Mouse (Mus musculus) C2C12 (cell line): ENCODE measurements around the gene Efnb2. TPM values are rescaled to one million over a fixed set of nuclear protein-coding genes. Genes with fewer than 3 reads are reported as not detected.
A peak's percentile ranks its signal among the peaks of the same experiment; 100 is the strongest.

Experiments used
- H3K27me3 ChIP-seq: one replicate; pipeline ENCODE4 v1.6.1; 2011; ENCODE audit not compliant: control insufficient read depth, insufficient read depth, insufficient read length
- H3K36me3 ChIP-seq: one replicate; pipeline ENCODE4 v1.6.1; 2011; ENCODE audit not compliant: control insufficient read depth, insufficient read depth
- H3K4me3 ChIP-seq: one replicate; pipeline ENCODE4 v1.5.1; 2011; ENCODE audit warnings: mild to moderate bottlenecking, control low read depth; ENCODE audit not compliant: poor library complexity, insufficient read depth, severe bottlenecking
- H3K79me2 ChIP-seq: one replicate; pipeline ENCODE4 v1.6.1; 2011; ENCODE audit not compliant: control insufficient read depth, insufficient read depth
- H3K79me3 ChIP-seq: one replicate; pipeline ENCODE4 v1.6.1; 2011; ENCODE audit warnings: low read depth, control low read depth
- H3ac ChIP-seq: one replicate; pipeline ENCODE3; 2011; ENCODE audit warnings: low read depth; ENCODE audit not compliant: control insufficient read depth, insufficient read length
- CEBPB ChIP-seq: IDR thresholded peaks from one replicate; pipeline ENCODE4 v1.6.1; 2011; ENCODE audit warnings: low read depth, mild to moderate bottlenecking, control low read depth, moderate library complexity
- CTCF ChIP-seq: IDR thresholded peaks from one replicate; pipeline ENCODE4 v1.5.1; 2011; ENCODE audit not compliant: control insufficient read depth, insufficient read depth, insufficient read length
- FOSL1 ChIP-seq: IDR thresholded peaks from one replicate; pipeline ENCODE4 v1.8.0; 2011; ENCODE audit warnings: mild to moderate bottlenecking, low read length; ENCODE audit not compliant: poor library complexity, insufficient read depth, severe bottlenecking
- MAX ChIP-seq: IDR thresholded peaks from one replicate; pipeline ENCODE4 v1.6.1; 2011; ENCODE audit warnings: mild to moderate bottlenecking, control low read depth
- MYOD1 ChIP-seq: IDR thresholded peaks from one replicate; pipeline ENCODE4 v1.6.1; 2011; ENCODE audit warnings: low read depth; ENCODE audit not compliant: control insufficient read depth, insufficient read length
- MYOG ChIP-seq: IDR thresholded peaks from one replicate; pipeline ENCODE4 v1.6.1; 2011; ENCODE audit not compliant: control insufficient read depth, insufficient read length; ENCODE audit errors: extremely low read depth
- USF1 ChIP-seq: IDR thresholded peaks from one replicate; pipeline ENCODE4 v1.6.1; 2011; ENCODE audit warnings: low read depth, mild to moderate bottlenecking, control low read depth, moderate library complexity
- polyA plus RNA-seq: library from polyadenylated mRNA; unstranded; fragments of >200 nt; fragmentation: generic; extraction: Trizol; gene quantifications from one replicate; pipeline ENCODE4 v1.2.1, GENCODE M21; 2012; ENCODE audit warnings: missing spikeins

The Efnb2 gene
- polyA plus RNA-seq, 1 experiment: 15.1 TPM

DNA sequence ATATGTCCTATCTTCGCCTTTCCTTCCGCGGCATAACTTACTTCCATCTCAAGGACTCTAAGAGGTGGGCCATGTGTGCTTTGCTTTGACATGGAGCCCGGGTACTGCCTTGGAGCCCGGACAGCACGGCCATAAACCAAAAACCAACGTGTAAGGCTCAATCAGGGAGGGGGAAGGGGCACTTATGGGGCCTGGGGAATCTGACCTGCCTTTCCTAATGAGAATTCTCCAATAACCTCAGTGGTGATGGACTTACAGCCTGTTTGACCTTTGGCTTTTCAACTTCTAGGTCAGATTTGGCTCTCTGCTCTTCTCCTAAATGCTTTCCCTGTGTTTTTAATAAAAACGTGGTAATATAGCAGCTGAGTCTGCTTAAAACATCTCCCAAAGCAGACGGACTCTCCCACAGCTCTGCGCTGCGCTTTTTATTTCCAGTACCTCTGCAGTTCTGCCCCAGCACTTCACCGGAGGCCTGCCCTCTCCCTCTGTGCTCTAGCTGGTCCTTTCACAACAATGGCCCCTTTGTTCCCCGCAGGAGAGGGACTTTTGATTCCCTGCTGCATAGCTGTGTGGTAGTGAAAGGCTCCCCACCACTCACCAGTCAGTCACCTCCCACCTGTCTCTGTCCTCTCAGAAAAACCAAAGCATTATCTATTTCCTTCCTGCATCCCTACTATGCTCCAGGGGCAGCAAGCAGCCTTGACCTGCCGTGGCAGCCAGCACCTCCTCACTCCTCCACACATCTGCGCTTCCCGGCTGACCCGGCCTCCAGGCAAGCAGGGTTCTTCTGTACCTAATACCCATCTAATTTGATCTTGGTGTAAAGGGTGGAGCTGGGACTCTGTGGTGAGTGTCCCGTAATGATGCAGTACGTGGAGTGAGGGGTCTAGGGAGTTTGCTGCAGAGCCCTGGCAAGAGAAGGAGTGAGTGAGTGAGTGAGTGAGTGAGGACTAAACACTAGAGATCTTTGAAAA lies 41.5 kb downstream of the Efnb2 start:
- H3K4me3 ChIP-seq: no peak overlapping the region
- no peak for TF ChIP-seq FOSL1
- TF ChIP-seq USF1: no peak
- no peak for TF ChIP-seq MYOG
- no peak for TF ChIP-seq MAX
- no peak for TF ChIP-seq CTCF
- TF ChIP-seq CEBPB: no peak
- no peak for TF ChIP-seq MYOD1
- peaks cover 64% of the 10 kb centered on the region for H3K36me3 ChIP-seq
- no peak overlapping the region for H3ac ChIP-seq
- peaks cover 11% of the 10 kb centered on the region for H3K79me2 ChIP-seq
- H3K79me3 ChIP-seq: peaks cover 9% of the 10 kb centered on the region
- H3K27me3 ChIP-seq: no peaks in the 10 kb centered on the region

DNA sequence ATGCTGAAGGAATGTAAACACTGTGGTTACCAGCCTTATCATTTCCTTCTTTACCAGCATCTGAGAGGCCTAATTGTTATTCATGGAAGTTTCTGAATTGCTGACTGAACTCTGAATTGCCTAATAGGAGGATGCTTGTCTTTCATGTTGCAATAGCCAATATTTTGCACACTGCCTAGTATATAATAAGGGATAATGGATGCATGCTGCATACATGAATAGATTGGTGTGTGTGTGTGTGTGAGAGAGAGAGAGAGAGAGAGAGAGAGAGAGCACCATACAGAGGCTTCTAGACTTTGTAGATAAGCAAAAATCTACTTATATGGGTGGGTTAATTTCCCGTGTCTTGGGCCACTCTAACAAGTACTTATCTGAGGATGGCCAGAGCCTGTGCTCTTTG lies 47.2 kb downstream of the Efnb2 start:
- H3K79me2 ChIP-seq: no peaks in the 10 kb centered on the region
- H3K36me3 ChIP-seq: peaks cover 21% of the 10 kb centered on the region
- no peak overlapping the region for H3K4me3 ChIP-seq
- H3K79me3 ChIP-seq: no peaks in the 10 kb centered on the region
- no peaks in the 10 kb centered on the region for H3K27me3 ChIP-seq
- no peak overlapping the region for H3ac ChIP-seq
- no peak for TF ChIP-seq CEBPB
- no peak for TF ChIP-seq MYOD1
- no peak for TF ChIP-seq CTCF
- TF ChIP-seq MAX: no peak
- no peak for TF ChIP-seq MYOG
- no peak for TF ChIP-seq FOSL1
- no peak for TF ChIP-seq USF1

DNA sequence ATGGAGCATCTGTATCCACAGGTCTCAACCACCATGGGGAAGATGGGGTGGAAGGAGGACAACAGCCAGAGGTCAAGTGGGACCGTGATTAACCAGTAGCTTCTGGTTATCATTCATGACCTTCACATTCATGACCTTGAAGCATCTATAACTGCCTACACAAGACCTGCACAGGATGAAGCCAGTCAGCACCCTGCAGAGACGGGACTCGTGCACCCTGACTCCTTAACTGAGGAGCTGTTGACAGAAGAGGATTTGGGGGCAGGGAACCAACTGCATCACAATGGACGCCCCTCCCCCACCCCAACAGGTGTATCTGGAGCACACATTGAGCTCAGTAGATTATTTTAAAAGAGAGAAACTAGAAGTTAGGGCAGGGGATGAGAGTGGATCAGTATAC lies 49.1 kb downstream of the Efnb2 start:
- Histone ChIP-seq H3K4me3 (no peak overlapping the region), H3K27me3 (no peaks in the 10 kb centered on the region), H3K79me2 (no peaks in the 10 kb centered on the region), H3K79me3 (no peaks in the 10 kb centered on the region), H3K36me3 (peaks cover 4% of the 10 kb centered on the region), H3ac (no peak overlapping the region)
- TF ChIP-seq FOSL1 (no peak), USF1 (no peak), MAX (no peak), MYOD1 (no peak), CEBPB (no peak), MYOG (no peak), CTCF (no peak)

DNA sequence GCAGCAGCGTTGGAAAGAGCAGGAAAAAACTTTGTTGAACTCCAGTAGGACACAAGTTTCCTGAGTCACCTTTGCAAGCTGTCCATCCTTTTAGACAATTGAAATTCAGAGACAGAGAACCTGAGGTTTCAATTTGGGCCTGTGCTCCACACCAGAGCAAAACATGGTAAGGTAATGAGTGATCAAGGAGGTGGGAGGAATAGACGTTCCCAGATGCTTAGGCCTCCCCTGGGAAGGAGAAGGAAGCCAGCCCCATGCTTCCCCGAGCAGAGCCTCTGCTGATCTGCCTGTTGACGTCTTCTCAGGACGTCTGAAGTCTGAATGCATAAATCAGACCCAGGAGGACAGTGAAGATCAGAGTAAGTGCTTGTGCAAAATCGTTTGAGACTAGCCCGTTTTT lies 51.3 kb downstream of the Efnb2 start:
- Histone ChIP-seq H3K79me3 (no peaks in the 10 kb centered on the region), H3K36me3 (no peaks in the 10 kb centered on the region), H3K4me3 (no peak overlapping the region), H3K27me3 (no peaks in the 10 kb centered on the region), H3ac (no peak overlapping the region), H3K79me2 (no peaks in the 10 kb centered on the region)
- TF ChIP-seq CEBPB: no peak
- no peak for TF ChIP-seq USF1
- no peak for TF ChIP-seq MYOD1
- TF ChIP-seq FOSL1: no peak
- no peak for TF ChIP-seq CTCF
- no peak for TF ChIP-seq MYOG
- no peak for TF ChIP-seq MAX

DNA sequence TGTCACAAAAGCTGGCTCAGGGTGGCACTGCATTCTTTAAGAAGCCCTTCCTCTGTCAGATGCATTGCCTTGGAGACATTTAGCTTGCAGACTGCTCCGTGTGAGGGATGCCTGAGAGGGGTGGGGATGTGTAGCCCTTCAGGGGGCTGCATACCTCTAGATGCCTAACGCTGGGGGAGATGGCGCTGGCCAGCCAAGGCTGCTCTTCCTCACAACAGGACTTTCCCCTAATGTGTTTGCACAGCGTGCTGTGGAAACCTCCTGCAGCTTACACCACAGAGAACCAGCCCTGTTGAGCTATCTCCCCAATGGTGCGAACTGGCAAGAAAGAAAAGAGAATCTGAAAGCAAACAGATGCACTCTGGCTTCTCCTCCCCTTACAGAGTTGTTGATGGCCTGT lies 51.9 kb downstream of the Efnb2 start:
- Histone ChIP-seq H3K4me3 (no peak overlapping the region), H3K36me3 (no peaks in the 10 kb centered on the region), H3K79me2 (no peaks in the 10 kb centered on the region), H3K79me3 (no peaks in the 10 kb centered on the region), H3K27me3 (no peaks in the 10 kb centered on the region), H3ac (no peak overlapping the region)
- TF ChIP-seq CTCF (no peak), CEBPB (no peak), USF1 (no peak)

DNA sequence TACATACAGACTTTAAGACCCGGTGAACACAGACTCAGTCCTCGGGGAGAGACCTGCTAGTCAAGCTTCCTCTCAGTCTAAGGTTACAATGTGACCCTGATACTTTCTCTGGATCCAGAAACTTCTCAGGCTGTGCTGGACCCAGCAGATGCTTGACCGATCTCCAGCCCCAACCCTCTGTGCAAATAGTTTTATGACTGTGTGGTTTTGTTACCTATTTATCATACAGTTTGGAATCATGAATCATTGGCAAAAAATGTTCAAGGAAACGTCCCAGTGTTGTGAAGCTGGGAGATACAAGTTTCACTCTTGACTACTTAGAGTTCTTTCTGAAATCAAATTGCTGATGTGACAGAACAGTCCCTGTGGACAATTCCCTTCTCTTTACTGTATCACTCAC lies 55.4 kb downstream of the Efnb2 start:
- no peaks in the 10 kb centered on the region for H3K79me2 ChIP-seq
- TF ChIP-seq MYOG (no peak), MYOD1 (peak; percentile 42), CTCF (no peak), USF1 (no peak), MAX (peak; percentile 26), CEBPB (no peak), FOSL1 (peak; percentile 59)
- no peak overlapping the region for H3K4me3 ChIP-seq
- no peak overlapping the region for H3ac ChIP-seq
- no peaks in the 10 kb centered on the region for H3K27me3 ChIP-seq
- no peaks in the 10 kb centered on the region for H3K79me3 ChIP-seq
- H3K36me3 ChIP-seq: no peaks in the 10 kb centered on the region
